Mouse (Mus musculus) liver, embryonic 11.5 days (tissue): Measurements from ENCODE around the gene Bdnf. TPM values are rescaled to one million over a fixed set of nuclear protein-coding genes. Genes with fewer than 3 reads are reported as not detected.

Experiments
- polyA plus RNA-seq: library from polyadenylated mRNA; unstranded; fragments of >200 nt; fragmentation: Nextera tagmentation; extraction: Ambion mirVana; gene quantifications from 2 replicates; pipeline ENCODE4 v1.2.1, GENCODE M21; 2014

The Bdnf gene
- polyA plus RNA-seq, 1 experiment from 2014 or later: 0.74 TPM

Other genes starting within 250 kb of the Bdnf start
- 44.4 and 53.4 TPM in 2 replicates for gene Lin7c, start 216.2 kb downstream of the Bdnf start, polyA plus RNA-seq
- gene Lgr4, start 242.9 kb downstream of the Bdnf start, polyA plus RNA-seq: 9.5 and 10.0 TPM in 2 replicates